Mouse (Mus musculus): ENCODE measurements around the gene Cpn2. TPM values are rescaled to one million over a fixed set of nuclear protein-coding genes. Genes with fewer than 3 reads are reported as not detected.

The Cpn2 gene
- total RNA-seq (2021) (1 to 10 TPM; 2.4 to 3.6 TPM), polyA plus RNA-seq (2012; rRNA removed) (1.2 and 1.7 TPM in 2 replicates)
- long read RNA-seq, full-length matches to known transcripts, result 3 of 6 reads
- long read RNA-seq, partial matches to known transcripts, result 0 of 6 reads
- long read RNA-seq, other reads (novel, unspliced or antisense), result 3 of 6 reads

DNA sequence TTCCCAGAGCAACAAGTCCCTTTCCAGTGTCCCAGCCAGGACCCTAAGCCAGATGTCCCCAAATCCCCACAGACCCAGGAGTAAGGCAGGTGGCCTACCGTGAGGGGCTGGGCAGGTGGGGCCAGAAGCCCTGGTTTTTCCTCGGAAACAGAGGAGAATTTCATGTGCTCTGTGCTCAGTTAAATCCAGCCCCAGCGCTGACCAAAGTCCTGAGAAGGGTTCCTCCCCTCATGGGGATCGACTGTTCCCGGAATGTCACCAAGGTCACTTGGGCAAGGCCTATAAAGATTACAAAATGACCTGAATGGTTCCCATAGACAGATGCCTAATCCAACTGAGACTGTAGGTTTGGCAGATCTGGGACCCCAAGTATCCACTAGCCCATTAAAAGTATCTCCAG is at the start of gene Cpn2:
Cpn2 (minus strand) TSS at position 141 of the 400 bp plus-strand sequence.
- peak; percentile 44 for DNase-seq

GRCm38 (mm10) chr16:30314236-30314635 is 46.9 kb upstream of the Cpn2 start:
- no peak for DNase-seq

DNA sequence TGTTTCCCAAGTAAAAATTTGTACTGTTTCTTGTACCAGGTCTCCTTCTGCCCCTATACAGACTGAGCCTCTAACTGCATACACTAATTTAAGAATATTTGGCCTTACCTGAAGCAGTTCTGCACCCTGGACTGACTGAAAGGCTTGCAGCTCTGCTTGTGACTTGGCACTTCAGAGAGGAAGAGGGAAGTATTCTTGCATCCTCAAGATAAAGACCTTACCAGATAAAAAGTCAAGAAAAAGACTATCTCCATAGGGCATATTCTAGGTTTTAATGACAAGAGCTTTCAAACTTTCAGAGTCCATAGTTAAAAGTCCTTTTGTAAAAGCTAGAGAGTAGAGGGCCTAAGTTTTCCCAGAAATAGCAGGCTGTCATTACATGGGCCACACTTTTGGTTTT is 43.3 kb upstream of the Cpn2 start, which contains the start of gene Gp5:
Gp5 (minus strand) TSS at position 133 of the 400 bp plus-strand sequence.
- DNase-seq, result no peak

- no peak for DNase-seq
Observed at GRCm38 (mm10) chr16:30310171-30310515, 42.8 kb upstream of the Cpn2 start.

DNA sequence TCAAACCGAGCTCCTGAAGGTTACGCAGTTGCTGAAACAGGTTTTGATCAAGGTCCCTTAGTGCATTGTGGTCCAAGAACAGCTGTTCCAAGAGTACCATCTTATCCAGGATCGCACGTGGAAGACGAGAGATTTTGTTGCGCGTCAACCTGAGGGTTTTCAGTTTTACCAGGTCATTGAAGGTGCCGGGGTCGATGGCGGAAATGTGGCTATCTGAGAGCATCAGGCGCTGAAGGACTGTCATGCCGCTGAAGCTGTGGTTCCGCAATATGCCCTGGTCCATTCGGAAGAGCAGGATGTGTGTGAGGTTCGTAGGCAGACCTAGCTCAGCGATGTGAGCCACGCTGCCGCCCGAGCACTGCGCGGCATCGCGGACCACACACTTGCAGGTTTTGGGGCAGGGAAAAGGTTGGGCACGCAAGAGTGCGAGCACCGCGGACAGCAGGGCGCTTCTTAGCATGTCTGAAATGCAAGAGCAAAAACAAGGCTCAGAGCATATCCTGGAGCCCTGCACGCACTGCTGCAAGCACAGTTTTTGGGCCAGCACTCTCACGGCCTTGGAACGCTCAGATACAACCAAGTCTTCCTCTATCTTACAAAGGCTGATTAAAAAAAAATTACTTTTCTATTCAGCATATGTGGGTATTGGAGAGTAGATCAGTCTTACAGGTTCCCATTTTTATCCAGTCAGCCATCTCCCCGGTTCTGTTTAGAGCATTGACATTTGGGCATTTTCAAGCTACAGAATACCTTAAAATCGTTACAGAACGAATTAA is 42.3 kb upstream of the Cpn2 start:
- DNase-seq, result peak; percentile 22

DNA sequence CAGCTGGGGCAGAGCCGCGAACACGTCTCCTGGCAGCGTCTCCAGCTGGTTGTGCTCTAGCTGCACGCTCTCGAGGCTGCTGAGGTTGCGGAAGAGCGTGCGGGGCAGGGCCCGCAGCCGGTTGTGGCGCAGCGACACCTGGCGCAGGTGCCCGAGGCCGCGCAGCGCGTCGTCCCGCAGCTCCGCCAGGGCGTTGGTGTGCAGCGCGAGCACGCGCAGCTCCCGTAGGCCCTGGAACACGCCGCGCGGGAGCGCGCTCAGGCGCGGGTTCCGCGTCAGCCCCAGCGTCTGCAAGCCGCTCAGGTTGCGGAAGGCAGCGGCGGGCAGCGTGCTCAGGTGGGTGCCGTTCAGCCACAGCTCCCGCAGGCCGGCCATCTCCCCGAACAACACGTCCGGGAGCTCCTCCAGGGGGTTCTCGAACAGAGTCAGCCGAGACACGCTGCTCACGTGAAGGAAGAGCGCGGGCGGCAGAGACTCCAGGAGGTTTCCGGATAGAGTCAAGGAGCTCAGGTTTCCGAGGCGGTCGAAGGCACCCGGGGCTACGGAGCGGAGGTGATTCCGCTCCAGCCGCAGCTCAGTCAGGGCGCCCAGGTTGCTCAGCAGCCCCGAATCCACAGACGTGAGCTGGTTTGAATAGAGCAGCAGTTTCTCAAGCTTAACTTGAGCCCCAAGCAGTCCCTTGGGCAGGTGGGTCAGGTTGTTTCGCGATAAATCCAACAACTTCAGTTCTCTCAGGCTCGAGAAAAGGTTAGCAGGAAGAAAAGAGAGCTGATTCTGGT is 41.5 kb upstream of the Cpn2 start:
- DNase-seq, result peak; percentile 53

DNA sequence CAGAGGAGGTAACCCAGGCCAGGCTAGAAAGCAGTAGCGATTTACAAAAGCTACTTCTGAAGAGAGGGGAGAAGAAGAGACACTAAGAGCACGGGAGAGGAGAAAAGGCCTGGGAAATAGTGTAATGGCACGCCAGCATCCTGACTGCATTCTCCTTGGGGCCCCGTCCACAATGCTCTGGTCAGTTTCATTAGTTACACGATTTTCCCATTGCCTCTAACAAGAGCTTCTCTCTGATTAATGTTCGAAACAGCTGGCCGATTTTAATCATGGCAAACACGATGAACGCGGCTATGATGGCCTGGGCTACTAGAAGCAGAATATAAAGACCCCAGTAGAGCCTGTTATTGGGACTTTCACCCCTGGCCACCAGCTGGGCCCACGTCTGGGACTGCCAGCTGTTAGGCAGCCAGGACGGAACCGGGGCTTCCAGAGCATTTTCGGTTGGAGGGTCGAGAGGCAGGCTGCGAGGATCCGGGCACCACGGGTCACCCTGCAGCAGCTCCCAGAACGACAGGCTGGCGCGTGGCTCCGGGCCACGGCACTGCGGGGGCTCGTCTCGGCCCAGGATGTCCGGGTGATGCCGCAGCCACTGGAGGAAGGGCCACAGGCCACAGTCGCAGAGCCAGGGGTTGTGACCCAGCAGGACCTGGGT is 40.8 kb upstream of the Cpn2 start:
- no peak for DNase-seq

DNA sequence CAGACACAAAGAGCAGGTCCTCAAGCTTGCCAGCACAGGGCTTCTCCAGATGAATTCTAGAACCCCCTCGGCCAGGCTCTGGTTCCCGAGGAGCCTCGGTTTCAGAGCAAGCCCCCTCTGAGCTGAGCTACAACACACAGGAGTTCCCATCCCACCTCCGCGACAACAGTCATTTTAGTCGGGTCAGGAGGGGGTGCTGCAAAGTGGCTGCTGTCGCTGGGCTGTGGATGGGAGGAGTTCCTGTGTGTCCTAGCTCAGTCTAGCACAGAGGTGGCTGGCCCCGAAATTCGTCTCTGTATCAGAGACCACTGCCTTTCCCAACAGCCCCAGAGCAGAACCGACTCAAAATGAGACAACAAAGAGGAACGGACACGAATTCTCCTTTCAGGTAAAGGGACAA is 40.0 kb upstream of the Cpn2 start:
- DNase-seq, result no peak

DNA sequence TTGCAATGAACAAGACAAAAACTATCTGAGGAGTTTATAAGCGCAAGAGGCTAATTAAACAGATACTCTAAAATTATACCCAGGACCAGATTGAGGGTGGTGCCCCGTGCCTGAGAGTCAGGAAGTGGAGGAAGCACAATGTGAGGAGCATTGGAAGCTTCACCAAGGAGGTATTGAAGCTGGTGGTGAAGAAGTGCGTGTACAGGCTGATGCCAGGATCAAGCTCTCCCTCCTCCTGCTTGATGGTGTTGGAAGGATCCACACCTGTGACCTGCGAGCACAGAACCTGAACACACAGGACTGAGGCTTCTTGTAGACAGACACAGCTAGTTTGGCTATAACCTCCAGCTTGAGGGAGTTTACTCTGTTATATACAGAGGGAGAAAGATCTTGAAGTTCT is 38.8 kb upstream of the Cpn2 start:
- no peak for DNase-seq

- no peak for DNase-seq
Observed at GRCm38 (mm10) chr16:30304236-30304635, 36.9 kb upstream of the Cpn2 start.

DNA sequence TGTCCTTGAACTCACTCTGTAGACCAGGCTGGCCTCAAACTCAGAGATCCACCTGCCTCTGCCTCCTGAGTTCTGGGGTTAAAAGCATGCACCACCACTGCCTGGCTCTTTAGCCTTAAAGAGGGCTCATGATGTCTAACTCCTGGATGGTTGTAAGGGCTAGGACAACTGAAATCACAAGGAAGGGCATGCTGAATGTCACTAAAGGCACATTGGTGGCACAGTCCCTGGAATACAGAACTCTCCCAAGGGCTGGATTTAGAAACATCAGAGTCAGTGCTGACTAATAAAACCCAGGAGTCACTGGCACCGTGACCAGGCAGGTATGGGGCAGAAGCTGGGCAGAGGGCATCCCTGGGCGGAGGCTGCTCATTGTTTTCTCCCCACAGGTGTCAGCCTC is 36.1 kb upstream of the Cpn2 start:
- DNase-seq, result no peak

DNA sequence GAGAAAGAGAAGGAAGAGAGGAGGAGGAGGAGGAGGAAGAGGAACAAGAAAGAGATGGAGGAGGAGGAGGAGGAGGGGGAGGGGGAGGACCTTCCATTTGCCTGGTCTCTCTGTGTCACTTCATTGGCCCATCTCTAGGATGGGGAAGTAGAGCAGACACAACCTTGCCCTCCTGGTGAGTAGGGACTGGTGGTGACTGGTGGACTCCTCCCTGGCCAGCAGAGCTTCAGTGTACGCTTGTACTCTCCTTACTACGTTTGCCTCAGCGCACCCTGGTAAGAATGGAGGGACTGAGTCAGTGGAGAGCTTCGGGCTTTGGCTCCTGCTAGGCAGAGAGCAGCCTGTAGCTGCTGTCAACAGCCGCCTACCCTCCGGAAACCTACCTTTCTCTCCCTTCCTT is 35.4 kb upstream of the Cpn2 start:
- no peak for DNase-seq

- DNase-seq, result no peak
Observed at GRCm38 (mm10) chr16:30299711-30300277, 32.5 kb upstream of the Cpn2 start.

GRCm38 (mm10) chr16:30297450-30297849 is 30.2 kb upstream of the Cpn2 start:
- DNase-seq, result no peak

GRCm38 (mm10) chr16:30296601-30297275 is 29.4 kb upstream of the Cpn2 start:
- DNase-seq, result no peak

DNA sequence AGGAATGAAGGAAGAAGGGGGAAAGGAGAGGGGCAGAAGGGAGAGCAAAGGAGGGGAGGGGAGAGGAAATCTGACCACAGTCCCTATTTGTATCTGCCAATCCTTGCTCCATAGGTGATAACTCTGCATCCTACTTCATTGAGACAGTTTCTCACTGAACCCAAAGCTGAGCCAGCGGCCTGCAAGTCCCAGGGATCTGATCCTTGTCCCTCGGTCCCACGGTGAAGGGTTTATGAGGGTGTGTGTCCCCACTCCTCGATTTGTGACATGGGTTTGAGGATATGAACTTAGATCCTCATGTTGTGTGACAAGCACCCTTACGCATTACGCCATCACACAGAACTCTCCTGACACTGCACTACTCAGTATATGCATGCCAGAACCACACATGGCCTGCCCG is 27.8 kb upstream of the Cpn2 start:
- no peak for DNase-seq

DNA sequence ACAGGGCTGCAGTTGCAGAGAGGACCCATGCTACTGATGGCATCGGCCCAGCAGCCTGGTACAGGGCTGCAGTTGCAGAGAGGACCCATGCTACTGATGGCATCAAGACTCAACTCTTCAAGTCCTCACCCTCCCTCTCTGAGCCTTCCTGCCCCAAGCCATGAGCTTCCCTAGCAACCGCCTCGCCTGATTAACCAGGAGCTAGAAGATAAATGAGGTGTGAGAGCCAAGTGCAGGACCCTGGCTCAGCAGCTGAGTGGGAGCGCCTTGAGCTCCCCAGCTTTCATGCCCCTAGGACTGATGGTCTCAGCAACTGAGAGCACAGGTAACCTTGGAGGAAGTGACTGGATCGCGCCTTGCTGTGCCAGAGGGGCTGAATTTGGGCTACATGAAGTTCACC is 23.1 kb upstream of the Cpn2 start:
- DNase-seq, result no peak

GRCm38 (mm10) chr16:30285701-30286100 is 18.4 kb upstream of the Cpn2 start:
- no peak for DNase-seq

GRCm38 (mm10) chr16:30283743-30284337 is 16.5 kb upstream of the Cpn2 start:
- peak; percentile 28 for DNase-seq

GRCm38 (mm10) chr16:30282844-30283495 is 15.7 kb upstream of the Cpn2 start, which contains the start of gene Lrrc15:
Lrrc15 (minus strand) TSS chr16:30283256.
- peak; percentile 26 for DNase-seq

All from adrenal gland, adult 2 months (tissue).